Mouse (Mus musculus): ENCODE results near the gene Cnih1.

DNA sequence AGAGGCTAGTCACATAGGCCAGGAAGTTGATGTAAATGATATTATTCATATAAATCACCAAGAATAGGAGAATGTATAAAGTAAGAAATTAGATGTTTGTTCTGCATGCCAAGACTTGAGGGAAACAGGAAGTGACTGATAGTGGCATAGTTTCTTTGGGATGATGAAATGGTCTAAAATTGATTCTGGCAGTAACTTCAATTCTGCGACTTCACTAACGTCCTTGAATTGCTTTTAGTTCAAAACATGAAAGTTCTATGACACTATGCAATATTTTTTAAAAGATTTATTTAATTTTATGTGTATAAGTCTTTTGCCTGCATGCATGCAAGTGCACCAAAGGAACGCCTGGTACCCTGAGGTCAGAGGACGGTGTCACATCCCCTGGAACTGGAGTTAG lies 15.0 kb upstream of the Cnih1 start:
- TF ChIP-seq GATA1 (IDR thresholded peaks at IDR 0.05; ENCODE audit: low read length) (no peak), TAL1 (IDR thresholded peaks at IDR 0.05; ENCODE audit: low read length) (no peak)

Data from erythroblast, embryonic 14.5 days (primary cell).